Mouse (Mus musculus): ENCODE data around the gene Smok2a.
"Not testable (repeated sequence)": the region's sequence is repeated elsewhere in the genome, so short reads cannot be mapped to it uniquely, and the experiment has no call there.

Gene Smok2a

GRCm38 (mm10) chr17:13220888-13221287 lies at the start of gene Smok2a:
Gene Smok2a, plus strand, starts transcription at chr17:13221188.
- no peak for DNase-seq

- DNase-seq, result not testable (repeated sequence)
Measured at GRCm38 (mm10) chr17:13173578-13173977, 47.4 kb upstream of the Smok2a start.

GRCm38 (mm10) chr17:13174029-13174428 lies 47.0 kb upstream of the Smok2a start:
- not testable (repeated sequence) for DNase-seq

GRCm38 (mm10) chr17:13175609-13176008 lies 45.4 kb upstream of the Smok2a start:
- DNase-seq, result not testable (repeated sequence)

- DNase-seq, result not testable (repeated sequence)
Measured at GRCm38 (mm10) chr17:13177796-13178195, 43.2 kb upstream of the Smok2a start.

GRCm38 (mm10) chr17:13179021-13179420 lies 42.0 kb upstream of the Smok2a start:
- DNase-seq, result not testable (repeated sequence)

GRCm38 (mm10) chr17:13180491-13180890 lies 40.5 kb upstream of the Smok2a start:
- DNase-seq, result not testable (repeated sequence)

GRCm38 (mm10) chr17:13182712-13183111 lies 38.3 kb upstream of the Smok2a start:
- DNase-seq, result not testable (repeated sequence)

- not testable (repeated sequence) for DNase-seq
Measured at GRCm38 (mm10) chr17:13184514-13184913, 36.5 kb upstream of the Smok2a start.

- not testable (repeated sequence) for DNase-seq
Measured at GRCm38 (mm10) chr17:13186541-13186940, 34.4 kb upstream of the Smok2a start.

- not testable (repeated sequence) for DNase-seq
Measured at GRCm38 (mm10) chr17:13187621-13188020, 33.4 kb upstream of the Smok2a start.

GRCm38 (mm10) chr17:13188846-13189245 lies 32.1 kb upstream of the Smok2a start:
- not testable (repeated sequence) for DNase-seq

GRCm38 (mm10) chr17:13190836-13191583 lies 30.0 kb upstream of the Smok2a start:
- not testable (repeated sequence) for DNase-seq

GRCm38 (mm10) chr17:13196486-13196885 lies 24.5 kb upstream of the Smok2a start:
- not testable (repeated sequence) for DNase-seq

- DNase-seq, result not testable (repeated sequence)
Measured at GRCm38 (mm10) chr17:13198812-13199211, 22.2 kb upstream of the Smok2a start.

GRCm38 (mm10) chr17:13199880-13200409 lies 21.0 kb upstream of the Smok2a start:
- DNase-seq, result not testable (repeated sequence)

GRCm38 (mm10) chr17:13201551-13201950 lies 19.4 kb upstream of the Smok2a start:
- DNase-seq, result not testable (repeated sequence)

- DNase-seq, result not testable (repeated sequence)
Measured at GRCm38 (mm10) chr17:13202453-13203107, 18.4 kb upstream of the Smok2a start.

GRCm38 (mm10) chr17:13205247-13205646 lies 15.7 kb upstream of the Smok2a start:
- not testable (repeated sequence) for DNase-seq

- DNase-seq, result no peak
Measured at GRCm38 (mm10) chr17:13206491-13206890, 14.5 kb upstream of the Smok2a start.

GRCm38 (mm10) chr17:13208460-13208859 lies 12.5 kb upstream of the Smok2a start:
- not testable (repeated sequence) for DNase-seq

- DNase-seq, result no peak
Measured at GRCm38 (mm10) chr17:13212136-13212850, 8.7 kb upstream of the Smok2a start.

- DNase-seq, result no peak
Measured at GRCm38 (mm10) chr17:13214169-13214568, 6.8 kb upstream of the Smok2a start.
